In genomic region chr7:109154331-109154730, GRCm38 (mm10) we compare ENCODE assay signal across 19 mouse cellular contexts. TPM values are rescaled to one million over a fixed set of nuclear protein-coding genes. Genes with fewer than 3 reads are reported as not detected.
"Had no signal": no experiment of that assay in that cellular context is flagged by ENCODE, and none has a peak within 500 bp of the region (broad histone marks: within the 10 kb centered on the region; RNA-seq: fewer than 3 reads in every experiment).

No protein-coding gene starts in this region.

- H3K27me3 ChIP-seq: neural tube, embryonic 12.5 days had no signal

- H3K9ac ChIP-seq: limb, embryonic 12.5 days; limb, embryonic 15.5 days; liver, embryonic 14.5 days; liver, postnatal 0 days; lung, embryonic 14.5 days; neural tube, embryonic 12.5 days; neural tube, embryonic 15.5 days had no signal

- H3K4me2 ChIP-seq: limb, embryonic 12.5 days; limb, embryonic 15.5 days; liver, embryonic 11.5 days; lung, embryonic 14.5 days; neural tube, embryonic 12.5 days; neural tube, embryonic 15.5 days had no signal

- H3K9me3 ChIP-seq: limb, embryonic 12.5 days; limb, embryonic 15.5 days; neural tube, embryonic 12.5 days; neural tube, embryonic 15.5 days had no signal

- H3K36me3 ChIP-seq: limb, embryonic 12.5 days; limb, embryonic 15.5 days; neural tube, embryonic 12.5 days; neural tube, embryonic 15.5 days had no signal

- H3K27ac ChIP-seq: kidney, postnatal 0 days; layer of hippocampus, adult 2 months; limb, embryonic 12.5 days; limb, embryonic 15.5 days; liver, embryonic 14.5 days; macrophage; neural tube, embryonic 12.5 days; neural tube, embryonic 15.5 days had no signal

- DNase-seq: kidney, adult 11 months; kidney, adult 9 months; kidney, postnatal 25 days; layer of hippocampus, adult 9-11 months; liver, postnatal 0 days; lung, embryonic 14.5 days; right cerebral cortex, postnatal 25 days; thymus, adult 18-20 months; thymus, postnatal 36 days had no signal

- H3K4me3 ChIP-seq: layer of hippocampus, adult 2 months; limb, embryonic 12.5 days; limb, embryonic 15.5 days; neural tube, embryonic 12.5 days; neural tube, embryonic 15.5 days had no signal

- ATAC-seq: liver, postnatal 0 days; lung, postnatal 0 days had no signal

RNA-seq across cellular contexts. Expression of gene Lmo1, which starts 20.7 kb away (rescaled TPM):
- polyA plus RNA-seq: macrophage had no signal
